Mouse (Mus musculus): ENCODE results near the gene Zfp36.
"Not testable (repeated sequence)": the region's sequence is repeated elsewhere in the genome, so short reads cannot be mapped to it uniquely, and the experiment has no call there.

Gene Zfp36

DNA sequence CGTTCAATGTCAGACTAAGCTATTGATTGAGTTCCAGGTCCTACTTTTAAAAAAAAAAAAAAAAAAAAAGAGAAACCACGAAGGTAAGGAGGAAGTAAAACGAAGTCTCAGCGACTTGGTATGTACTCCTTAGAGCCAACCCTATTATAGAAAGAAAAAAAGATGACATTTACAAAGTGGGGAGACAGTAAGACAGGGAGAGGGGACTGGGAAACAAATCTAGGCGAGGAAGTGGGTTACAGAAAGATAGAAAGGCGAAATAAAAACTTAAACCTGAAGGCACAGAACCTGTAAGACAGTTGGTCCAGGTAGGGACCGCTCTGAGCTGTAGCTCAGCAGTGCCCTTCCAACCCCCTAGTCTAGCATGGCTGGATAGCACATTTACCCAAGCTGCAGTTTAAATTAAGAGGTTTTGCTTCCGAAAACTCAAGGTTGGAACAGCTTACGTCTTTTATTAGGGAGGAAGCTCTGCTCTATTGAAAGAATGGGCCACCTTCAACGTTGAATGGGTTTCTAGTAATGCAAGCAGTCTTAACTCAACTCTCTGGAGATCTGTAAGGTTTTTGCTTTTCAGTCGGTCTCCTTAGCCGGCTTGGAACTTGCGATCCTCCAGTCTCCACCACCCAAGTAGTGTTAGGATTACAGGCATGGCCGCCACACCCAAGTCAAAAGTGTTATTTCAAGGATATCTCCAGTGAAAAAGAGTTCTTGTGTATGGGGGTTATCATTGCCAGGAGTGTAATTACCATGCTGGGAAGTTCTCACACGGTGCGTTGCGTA, at the start of gene Zfp36:
Gene Zfp36, minus strand, starts transcription at position 17 of the 780 bp plus-strand sequence.
- no peak for DNase-seq (ENCODE audit: low read depth)

DNA sequence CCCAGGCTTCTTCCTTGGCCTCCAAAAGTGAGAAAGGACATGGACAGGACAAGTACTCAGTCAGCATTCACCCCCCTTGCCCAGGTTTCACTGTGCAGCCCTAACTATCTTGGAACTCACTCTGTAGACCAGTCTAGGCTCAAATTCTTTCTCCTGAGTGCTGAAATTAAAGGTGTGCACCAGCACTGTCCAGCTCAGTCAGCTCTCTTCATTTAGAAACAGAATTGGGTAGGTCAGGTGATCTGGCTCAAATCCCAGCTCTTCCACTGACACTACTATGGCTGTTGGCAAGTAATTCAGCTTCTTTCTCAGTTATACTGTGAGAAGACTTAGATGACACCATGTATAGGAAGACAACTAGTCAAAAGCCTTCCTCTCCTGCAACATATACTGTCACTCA, 47.7 kb upstream of the Zfp36 start:
- DNase-seq (ENCODE audit: low read depth), result peak; percentile 40

DNA sequence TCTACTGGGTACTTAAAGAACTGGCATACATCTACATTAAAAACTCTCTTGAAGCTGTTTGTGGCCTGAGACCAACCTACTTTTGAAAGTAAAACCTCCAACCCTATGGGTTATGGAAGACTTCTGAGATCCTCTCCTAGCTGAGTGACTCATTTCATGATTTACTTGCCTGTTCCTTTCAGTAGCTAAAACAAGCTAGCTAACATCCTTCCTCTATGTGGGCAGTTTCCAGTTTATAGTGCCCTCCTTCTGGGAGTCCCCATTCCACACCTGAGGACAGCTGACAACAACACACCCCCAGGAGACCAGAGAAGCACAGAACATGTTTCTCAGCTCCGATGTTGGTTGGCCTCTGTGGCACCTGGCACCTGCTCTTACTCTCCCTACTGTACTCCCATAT, 43.0 kb upstream of the Zfp36 start:
- DNase-seq (ENCODE audit: low read depth), result no peak

DNA sequence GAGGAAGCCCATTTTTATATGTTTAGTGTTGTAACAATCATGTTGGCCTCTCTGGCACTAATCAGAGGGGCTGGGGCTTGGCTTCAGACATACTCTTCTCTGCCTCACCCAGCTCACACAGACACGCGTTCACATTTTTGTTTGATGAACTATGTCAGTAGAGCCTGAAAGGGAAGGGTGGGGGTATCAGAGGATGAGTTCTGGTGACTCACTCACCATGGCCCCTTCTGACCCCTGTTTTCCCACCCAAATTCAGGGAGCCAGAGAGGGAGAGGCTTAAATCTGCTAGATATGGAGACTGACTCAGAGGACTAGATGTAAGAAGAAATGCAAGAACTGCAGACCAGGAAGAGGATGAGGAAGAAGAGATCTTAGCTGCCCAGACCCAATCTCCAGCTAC, 39.4 kb upstream of the Zfp36 start:
- DNase-seq (ENCODE audit: low read depth), result peak; percentile 40

DNA sequence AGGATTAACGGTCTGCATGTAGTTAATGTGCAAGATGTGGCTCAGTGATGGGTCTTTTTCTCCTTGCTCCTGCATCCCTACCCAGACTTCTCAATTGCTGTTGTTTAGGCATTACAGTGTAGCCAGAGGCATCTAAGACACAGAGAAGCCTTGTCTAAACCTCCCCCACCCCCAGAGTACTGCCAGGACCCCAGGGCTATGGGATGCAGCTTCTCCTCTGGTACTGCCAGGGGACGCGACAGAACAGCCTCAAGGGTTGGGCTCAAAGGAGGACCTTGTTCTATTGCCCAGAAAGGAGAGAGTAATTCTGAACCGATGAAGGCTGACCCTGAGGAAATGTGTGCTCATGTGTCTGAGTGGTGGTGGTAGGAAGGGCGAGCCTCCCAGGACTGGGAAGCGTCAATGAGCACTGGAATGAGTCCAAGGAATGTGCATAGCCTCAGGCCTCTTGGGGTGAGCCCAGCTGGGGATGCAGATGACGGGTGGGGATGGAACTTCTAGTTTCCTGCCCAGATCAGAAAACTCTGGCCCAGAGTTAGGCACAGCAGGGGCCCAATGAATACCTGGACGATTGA, 38.1 kb upstream of the Zfp36 start:
- peak; percentile 93 for DNase-seq (ENCODE audit: low read depth)

DNA sequence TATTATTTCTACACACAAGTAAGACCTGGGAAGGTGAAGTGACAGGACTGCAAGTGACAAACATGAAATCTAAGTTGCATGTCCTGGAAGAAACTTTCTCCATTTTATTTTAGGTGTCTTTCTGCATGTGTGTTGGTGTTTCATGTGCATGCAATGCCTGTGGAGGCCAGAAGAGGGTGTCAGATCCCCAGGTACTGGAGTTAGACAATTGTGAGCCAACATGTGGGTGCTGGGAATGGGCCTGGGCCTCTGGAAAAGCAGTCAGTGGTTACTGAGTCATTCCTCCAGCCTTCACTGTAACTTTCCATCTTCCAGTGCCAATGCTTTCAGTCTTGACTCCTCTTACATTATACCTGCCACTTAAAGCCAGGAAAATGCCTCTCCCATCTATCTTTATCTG, 37.3 kb upstream of the Zfp36 start:
- peak; percentile 53 for DNase-seq (ENCODE audit: low read depth)

DNA sequence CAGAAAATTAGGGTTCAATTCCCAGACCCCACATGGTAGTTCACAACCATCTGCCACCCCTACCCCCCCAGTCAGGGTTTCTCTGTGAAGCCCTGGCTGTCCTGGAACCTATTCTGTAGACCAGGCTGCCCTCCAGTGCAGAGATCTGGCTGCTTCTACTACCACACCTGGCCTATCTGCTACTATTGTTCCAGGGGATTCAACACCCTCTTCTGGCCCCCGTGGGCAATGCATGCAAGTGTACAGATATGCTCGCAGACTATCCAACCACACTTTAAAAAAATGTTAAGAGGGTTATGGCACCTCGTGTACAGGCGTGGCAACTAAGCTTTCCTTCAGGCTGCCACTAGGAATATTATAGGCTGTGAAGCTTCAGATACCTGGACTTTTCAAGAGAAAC, 32.8 kb upstream of the Zfp36 start:
- DNase-seq (ENCODE audit: low read depth), result no peak

DNA sequence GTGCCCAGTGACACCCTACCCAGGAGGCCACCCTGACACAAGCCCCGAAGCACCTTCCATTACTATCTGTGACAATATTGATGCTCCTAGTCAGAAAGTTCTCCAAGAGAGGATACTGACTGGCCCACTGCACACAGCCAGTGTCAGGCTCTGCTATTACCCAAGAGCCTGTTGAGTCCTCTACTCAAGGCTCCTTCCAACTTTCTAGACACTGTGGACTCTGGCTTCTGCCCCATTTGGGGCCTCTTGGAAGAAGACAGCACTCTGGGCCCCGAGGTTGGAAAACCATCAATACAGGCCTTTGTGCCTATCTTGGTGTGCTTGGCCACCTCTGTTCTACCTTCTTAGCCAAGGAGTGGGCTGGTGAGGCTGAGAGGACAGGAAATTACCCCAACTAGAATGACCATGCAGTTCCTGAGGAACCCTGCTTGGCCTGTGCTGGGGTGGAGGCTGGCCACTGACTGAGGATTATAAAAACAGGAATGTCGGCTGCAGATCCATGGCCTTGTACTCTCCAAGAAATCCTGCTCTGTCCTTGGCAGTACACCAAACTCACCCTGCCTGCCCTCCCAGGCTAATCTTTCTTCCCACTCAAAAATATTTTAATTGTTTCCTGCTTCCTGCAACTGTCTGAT, 30.9 kb upstream of the Zfp36 start:
- DNase-seq (ENCODE audit: low read depth), result peak; percentile 39

DNA sequence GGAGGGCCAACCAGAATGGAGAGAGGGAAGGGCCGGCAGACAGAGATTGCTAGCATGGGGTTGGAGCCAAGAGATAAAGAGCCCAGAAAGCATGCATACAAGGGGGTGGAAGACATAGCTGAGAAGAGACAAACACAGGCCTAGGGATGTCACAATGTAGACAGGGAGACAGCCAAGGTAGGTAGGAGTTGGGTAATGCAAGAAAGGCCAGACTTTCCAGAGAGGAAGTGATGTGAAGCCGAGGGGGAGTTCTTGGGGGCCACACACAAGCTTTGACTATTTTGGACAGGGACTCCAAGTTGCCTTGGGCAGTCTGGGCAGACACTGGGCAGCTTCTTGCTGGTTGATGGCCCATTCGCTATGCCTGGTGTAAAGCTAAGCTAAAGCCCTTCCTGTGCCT, 21.9 kb upstream of the Zfp36 start:
- no peak for DNase-seq (ENCODE audit: low read depth)

DNA sequence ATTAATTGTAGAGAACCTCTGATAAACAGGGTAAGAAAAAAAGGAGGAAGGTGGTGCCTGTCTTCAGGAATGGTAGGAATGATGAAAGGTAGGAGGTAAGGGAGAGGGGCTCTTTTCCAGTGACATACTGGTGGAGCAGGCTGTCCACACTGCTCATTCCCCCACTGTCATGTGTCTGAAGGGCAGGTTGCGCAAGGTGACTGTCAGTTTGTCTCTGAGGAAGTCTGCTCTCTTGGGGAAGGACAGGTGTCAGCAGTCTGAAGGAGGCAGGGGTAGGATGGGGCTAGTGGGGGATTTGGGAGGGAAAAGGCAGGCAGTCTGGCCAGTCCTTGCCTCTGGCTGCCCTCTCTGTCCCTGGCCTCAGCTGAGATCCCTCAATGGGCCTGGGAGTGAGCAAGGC, 21.0 kb upstream of the Zfp36 start:
- no peak for DNase-seq (ENCODE audit: low read depth)

DNA sequence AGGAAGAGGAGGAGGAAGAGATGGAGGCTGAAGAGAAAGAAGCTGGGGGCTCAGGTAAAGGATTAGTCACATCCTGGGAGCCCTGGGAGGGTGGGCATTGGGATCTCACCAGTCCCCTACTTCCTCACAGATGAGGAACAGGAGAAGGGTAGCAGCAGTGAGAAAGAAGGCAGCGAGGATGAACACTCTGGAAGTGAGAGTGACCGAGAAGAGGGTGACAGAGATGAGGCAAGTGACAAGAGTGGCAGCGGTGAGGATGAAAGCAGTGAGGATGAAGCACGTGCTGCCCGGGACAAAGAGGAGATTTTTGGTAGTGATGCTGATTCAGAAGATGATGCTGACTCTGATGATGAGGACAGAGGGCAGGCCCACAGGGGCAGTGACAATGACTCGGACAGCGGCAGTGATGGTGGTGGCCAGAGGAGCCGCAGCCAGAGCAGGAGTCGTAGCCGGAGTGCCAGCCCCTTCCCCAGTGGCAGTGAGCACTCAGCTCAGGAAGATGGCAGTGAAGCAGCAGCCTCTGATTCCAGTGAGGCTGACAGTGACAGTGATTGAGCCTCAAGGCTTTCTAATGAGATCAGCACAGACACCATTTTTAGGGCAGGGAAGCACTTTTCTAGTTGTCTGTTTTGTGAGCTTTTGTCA, 18.8 kb upstream of the Zfp36 start:
- no peak for DNase-seq (ENCODE audit: low read depth)

DNA sequence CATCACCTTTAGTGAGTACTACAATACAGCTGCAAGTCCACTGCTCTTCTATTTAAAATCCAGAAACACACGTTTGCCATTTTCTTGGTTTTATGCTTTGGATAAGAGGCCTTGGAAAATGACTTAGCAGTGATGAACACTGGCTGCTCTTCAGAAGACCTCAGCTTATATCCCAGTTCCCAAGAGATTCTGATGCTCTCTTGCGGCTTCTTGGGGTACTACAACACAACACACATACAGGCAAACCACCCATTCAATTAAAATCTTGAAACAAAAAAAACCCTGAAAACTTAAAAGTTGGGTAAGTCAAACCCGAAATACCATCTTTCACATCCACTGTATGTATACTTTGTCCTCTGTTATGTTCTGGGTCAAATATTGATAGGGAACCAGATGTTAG, 17.9 kb upstream of the Zfp36 start:
- DNase-seq (ENCODE audit: low read depth), result peak; percentile 77

DNA sequence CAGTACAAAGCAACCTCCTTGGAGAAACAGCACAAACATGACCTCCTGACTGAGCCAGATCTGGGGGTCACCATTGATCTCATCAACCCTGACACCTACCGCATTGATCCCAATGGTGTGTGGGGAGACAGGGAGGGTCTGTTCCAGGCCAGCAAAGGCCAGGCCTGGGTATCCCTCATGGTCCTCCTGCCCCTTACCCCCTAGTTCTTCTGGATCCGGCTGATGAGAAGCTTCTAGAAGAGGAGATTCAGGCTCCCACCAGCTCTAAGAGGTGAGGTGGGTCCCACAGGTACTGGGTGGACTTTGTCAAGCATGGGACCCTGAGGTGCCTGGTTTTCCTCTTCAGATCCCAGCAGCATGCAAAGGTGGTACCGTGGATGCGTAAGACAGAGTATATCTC, 15.4 kb upstream of the Zfp36 start:
- DNase-seq (ENCODE audit: low read depth), result no peak

DNA sequence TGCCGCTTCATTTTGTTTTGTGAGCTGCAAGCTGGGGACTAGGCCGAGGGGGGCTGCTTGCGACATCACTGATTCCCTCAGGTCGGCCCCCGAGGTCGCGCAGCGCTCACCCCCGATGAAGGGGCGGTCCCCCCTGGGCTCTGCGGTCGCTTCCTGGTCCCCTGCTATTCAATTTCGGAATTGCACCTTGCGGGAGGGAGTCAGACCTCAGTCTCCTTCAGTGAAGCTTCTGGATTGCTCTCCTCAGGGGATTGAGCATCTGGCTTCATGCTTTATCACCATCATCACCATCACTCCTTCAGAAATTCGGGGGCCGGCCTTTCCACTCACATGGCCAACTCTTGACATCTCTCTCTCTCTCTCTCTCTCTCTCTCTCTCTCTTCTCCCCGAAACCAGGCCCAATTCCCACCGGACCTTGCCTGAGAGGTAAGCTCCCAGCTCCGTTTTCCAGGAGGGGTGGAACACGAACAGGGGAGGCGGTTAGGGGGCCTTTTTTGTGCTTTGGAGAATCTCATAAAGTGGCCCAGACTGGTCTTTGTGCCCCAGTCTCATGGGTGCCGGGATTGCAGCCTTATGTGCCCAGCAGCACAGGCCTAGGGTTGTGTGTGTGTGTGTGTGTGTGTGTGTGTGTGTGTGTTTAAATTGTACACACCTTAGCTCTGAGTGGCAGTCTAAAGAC, 13.4 kb upstream of the Zfp36 start:
- peak; percentile 13 for DNase-seq (ENCODE audit: low read depth)

DNA sequence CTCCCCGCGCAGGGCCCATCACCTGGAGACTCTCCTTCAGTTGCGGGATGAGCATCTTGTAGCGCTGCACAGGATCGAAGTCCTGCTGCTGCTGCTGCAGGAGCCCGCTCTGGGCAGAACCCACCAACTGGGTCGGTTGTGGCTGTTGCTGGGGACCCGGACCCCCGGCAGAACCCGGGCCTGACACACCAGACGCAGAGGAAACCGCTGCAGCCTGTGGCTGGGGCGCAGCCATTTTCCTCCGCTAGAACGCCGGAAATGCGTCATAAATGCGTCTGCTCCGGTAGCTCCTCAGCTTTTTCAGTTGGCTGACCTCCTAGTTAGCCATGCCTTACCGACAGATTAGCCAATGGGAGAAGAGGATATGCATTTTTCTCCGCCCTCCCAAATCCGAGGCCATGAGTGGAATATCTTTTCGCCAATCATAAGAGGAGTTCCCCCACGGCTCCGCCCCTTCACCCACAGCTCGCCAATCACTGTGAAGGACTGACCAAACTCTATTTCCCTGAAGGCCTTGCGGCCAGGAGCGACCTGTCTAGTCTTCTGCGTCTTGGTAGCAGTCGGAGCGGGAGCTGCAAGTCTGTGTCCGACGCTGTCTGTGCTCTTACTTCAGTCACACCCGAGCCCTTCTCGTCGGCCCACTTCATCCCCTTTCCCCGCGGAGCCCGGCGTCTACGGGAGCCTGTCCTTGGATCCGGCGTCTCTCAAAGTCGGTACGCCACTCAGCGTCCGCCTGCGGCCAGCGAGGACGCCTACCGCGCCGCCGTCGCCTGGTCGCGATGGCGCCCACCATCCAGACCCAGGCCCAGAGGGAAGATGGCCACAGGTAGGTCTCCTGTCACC, 12.6 kb upstream of the Zfp36 start, which contains the start of the genes Med29 and Paf1:
Gene Med29, minus strand, starts transcription at position 280 of the 843 bp plus-strand sequence.
Gene Paf1, plus strand, starts transcription at position 523 of the 843 bp plus-strand sequence.
- peak; percentile 99 for DNase-seq (ENCODE audit: low read depth)

DNA sequence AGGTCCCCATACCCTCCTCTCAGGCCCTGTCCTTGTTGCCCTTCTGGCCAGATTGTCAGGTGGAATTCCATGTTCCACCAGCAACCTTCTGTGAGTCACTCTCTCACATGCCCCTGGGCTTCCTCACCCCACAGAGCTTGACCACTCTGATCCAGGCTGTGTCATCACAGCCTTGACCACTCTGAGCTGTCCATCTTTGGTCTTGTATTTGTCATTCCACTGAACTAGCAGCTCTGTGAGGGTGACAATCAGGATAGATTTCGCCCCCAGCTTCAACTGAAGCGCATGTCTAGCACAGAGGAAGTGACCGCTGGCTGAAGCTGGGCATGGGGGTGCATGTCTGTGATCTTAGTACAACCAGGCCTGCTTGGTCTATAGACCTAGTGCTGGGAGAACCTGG, 10.3 kb upstream of the Zfp36 start:
- no peak for DNase-seq (ENCODE audit: low read depth)

DNA sequence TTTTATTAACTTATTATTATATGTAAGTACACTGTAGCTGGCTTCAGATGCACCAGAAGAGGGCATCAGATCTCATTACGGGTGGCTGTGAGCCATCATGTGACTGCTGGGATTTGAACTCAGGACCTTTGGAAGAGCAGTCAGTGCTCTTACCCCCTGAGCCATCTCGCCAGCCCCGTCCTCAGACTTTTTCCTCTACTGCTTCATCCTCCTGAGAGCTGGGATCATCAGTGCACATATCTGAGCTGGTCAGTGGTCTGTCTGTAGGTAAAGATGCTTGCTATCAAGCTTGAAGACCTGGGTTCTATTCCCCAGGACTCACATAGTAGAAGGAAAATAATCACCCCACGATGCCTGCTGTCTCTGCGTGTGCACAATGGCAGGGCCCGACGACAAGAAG, 7.3 kb upstream of the Zfp36 start:
- not testable (repeated sequence) for DNase-seq (ENCODE audit: low read depth)

DNA sequence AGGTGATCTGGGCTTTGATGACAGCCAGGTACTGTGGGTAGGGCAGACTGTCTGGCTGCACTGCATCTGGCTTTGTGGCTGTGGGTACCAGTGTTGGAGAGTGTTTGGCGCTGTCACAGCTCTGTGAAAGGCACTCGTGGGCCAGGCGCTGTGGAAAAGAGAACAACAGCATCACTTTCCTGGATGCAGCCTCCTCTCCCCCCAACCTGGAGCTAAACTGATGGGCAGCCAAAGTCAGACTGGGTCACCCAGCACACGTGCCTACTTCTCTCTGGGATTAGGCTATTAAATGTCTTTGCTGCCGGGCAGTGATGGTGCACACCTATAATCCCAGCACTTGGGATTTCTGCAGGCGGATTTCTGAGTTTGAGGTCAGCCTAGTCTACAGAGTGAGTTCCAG, 6.8 kb upstream of the Zfp36 start:
- not testable (repeated sequence) for DNase-seq (ENCODE audit: low read depth)

DNA sequence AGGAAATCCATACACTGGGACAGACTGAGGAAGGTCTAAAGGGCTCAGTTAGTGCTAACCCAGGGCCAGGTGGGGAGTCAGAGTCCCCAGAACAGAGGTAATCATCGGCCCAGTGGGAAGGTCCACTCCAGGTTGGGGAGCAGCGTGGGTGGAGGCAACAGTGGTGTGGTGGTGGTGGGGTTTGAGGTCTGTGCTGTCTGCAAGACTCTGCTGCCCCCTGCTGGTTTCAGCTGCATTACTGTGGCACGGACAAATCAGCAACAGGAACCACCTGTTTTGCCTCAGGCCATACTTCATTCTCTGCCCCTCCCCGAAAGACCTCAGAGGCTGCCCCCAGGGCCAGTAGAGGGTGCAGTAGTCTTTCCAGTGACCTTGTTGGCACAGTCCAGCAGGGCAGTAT, 6.4 kb upstream of the Zfp36 start:
- DNase-seq (ENCODE audit: low read depth), result peak; percentile 95

DNA sequence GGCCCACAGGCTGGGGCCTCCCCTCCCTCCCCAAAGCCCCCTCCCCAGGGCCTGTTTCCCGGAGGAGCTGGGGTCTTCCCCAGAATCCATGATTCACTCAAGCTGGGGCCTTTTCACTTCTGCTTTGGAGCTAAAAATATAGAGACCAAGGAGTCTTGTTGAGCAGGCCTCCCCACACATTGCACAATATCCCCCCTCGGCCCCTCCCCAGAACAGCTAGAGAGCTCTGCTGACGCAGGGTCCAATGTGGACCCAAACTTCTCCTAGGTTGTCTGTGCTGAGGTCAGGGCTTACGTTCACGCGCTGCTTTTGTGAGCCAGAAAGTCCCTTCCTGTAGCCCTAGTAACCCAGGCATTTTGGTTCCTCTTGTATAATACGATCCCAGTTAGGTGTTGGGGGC, 6.0 kb upstream of the Zfp36 start:
- DNase-seq (ENCODE audit: low read depth), result peak; percentile 40

DNA sequence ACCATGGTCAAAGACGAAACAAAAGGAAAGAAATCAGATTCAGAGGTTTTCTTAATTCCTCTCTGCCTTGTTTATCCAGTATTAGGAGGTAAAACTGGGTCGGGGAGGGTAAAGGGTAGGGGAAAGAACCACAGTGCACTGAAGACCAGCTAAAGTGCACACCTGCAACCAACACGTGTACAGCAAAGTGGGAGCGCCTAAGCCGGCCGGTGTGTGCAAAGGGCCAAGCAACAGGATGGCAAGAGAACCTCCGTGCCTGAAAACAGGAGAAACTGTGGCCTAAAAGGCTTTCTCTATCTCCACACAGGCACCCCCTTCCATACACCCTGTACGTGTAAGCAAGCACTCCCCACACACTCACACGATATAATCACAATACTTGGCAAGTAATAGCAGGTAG, 5.1 kb upstream of the Zfp36 start:
- DNase-seq (ENCODE audit: low read depth), result no peak
